Mouse (Mus musculus) liver, postnatal 0 days (tissue): ENCODE measurements at regions not wholly inside any gene's neighbourhood (a gene's known extent, or its start where the extent isn't known, plus 50 kb on each side); places are given as distances from the start of the nearest gene placed in this dataset.

ENCODE experiments used
- CTCF ChIP-seq: sonication (generic); IDR thresholded peaks from 2 replicates; pipeline ENCODE4 v1.5.1; 2016; ENCODE audit warnings: antibody characterized with exemption, low read depth
- EP300 ChIP-seq: IDR thresholded peaks from 2 replicates; pipeline ENCODE4 v1.6.1; 2016; ENCODE audit warnings: antibody characterized with exemption, low read depth, mild to moderate bottlenecking

DNA sequence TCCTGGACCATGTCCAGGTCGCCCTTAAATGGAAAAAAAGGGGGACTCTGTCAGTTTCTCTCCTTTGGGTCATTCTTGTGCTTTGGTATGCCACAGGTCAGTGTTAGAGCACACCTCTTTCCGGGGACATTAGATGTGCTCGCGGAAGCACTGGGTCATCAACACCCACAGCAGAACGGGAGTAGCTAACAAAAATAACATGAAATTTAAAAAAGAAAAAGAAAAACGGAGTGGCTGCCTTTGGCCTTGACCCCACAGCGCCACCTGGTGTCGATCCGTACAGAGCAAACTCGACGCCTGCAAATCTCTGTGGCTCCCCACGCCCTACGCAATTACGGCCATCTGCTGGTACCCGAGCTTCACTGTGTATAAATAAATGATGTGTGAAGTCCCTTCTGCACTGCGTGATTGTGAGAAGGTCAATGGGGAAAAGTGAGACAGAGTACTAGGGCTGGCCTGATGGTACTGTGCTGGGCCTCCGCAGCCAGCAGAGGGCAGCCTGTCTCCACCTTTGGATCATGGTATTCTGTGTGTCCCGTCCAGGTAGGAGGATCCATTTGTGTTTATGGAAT is 99.0 kb upstream of the Slc7a12 start:
- no peak for TF ChIP-seq EP300
- peak; percentile 82 for TF ChIP-seq CTCF
